Mouse (Mus musculus): ENCODE measurements at regions not wholly inside any gene's neighbourhood (a gene's known extent, or its start where the extent isn't known, plus 50 kb on each side); places are given as distances from the start of the nearest gene placed in this dataset.
A peak's percentile ranks its signal among the peaks of the same experiment; 100 is the strongest.

- no peak for DNase-seq (ENCODE audit: low spot score in 2 of 2)
Measured at GRCm38 (mm10) chr6:141027353-141027752, 221.7 kb upstream of the Pde3a start.

GRCm38 (mm10) chr6:141027787-141028186 lies 221.3 kb upstream of the Pde3a start:
- DNase-seq (ENCODE audit: low spot score in 2 of 2), result no peak

GRCm38 (mm10) chr6:141034824-141035223 lies 214.2 kb upstream of the Pde3a start:
- no peak for DNase-seq (ENCODE audit: low spot score in 2 of 2)

- no peak for DNase-seq (ENCODE audit: low spot score in 2 of 2)
Measured at GRCm38 (mm10) chr6:141041358-141041757, 207.7 kb upstream of the Pde3a start.

GRCm38 (mm10) chr6:141041781-141042625 lies 207.1 kb upstream of the Pde3a start:
- peak in 1 of 2 experiments; percentile 4 for DNase-seq (ENCODE audit: low spot score in 2 of 2)

GRCm38 (mm10) chr6:141048271-141048670 lies 200.8 kb upstream of the Pde3a start:
- no peak for DNase-seq (ENCODE audit: low spot score in 2 of 2)

- no peak for DNase-seq (ENCODE audit: low spot score in 2 of 2)
Measured at GRCm38 (mm10) chr6:141050038-141050684, 198.9 kb upstream of the Pde3a start.

GRCm38 (mm10) chr6:141054026-141054425 lies 195.0 kb upstream of the Pde3a start:
- DNase-seq (ENCODE audit: low spot score in 2 of 2), result no peak

GRCm38 (mm10) chr6:141059250-141059916 lies 189.7 kb upstream of the Pde3a start:
- no peak for DNase-seq (ENCODE audit: low spot score in 2 of 2)

- no peak for DNase-seq (ENCODE audit: low spot score in 2 of 2)
Measured at GRCm38 (mm10) chr6:141065724-141066123, 183.3 kb upstream of the Pde3a start.

GRCm38 (mm10) chr6:141068861-141069467 lies 180.1 kb upstream of the Pde3a start:
- DNase-seq (ENCODE audit: low spot score in 2 of 2), result no peak

GRCm38 (mm10) chr6:141069896-141070295 lies 179.2 kb upstream of the Pde3a start:
- no peak for DNase-seq (ENCODE audit: low spot score in 2 of 2)

- DNase-seq (ENCODE audit: low spot score in 2 of 2), result no peak
Measured at GRCm38 (mm10) chr6:141071507-141071906, 177.6 kb upstream of the Pde3a start.

GRCm38 (mm10) chr6:141091076-141091780 lies 157.8 kb upstream of the Pde3a start:
- no peak for DNase-seq (ENCODE audit: low spot score in 2 of 2)

- DNase-seq (ENCODE audit: low spot score in 2 of 2), result no peak
Measured at GRCm38 (mm10) chr6:141091781-141092140, 157.3 kb upstream of the Pde3a start.

GRCm38 (mm10) chr6:141097338-141098122 lies 151.5 kb upstream of the Pde3a start:
- no peak for DNase-seq (ENCODE audit: low spot score in 2 of 2)

GRCm38 (mm10) chr6:141118287-141118686 lies 130.8 kb upstream of the Pde3a start:
- DNase-seq (ENCODE audit: low spot score in 2 of 2), result no peak

- DNase-seq (ENCODE audit: low spot score in 2 of 2), result no peak
Measured at GRCm38 (mm10) chr6:141126614-141127396, 122.3 kb upstream of the Pde3a start.

- DNase-seq (ENCODE audit: low spot score in 2 of 2), result no peak
Measured at GRCm38 (mm10) chr6:141129596-141129995, 119.5 kb upstream of the Pde3a start.

GRCm38 (mm10) chr6:141134176-141134575 lies 114.9 kb upstream of the Pde3a start:
- DNase-seq (ENCODE audit: low spot score in 2 of 2), result no peak
